Mouse (Mus musculus) cerebellum, postnatal 14 days (tissue): ENCODE results near the gene Dgat2l6.

Experiments used
- DNase-seq, 2 experiments: peaks; one replicate each; pipeline ENCODE4 v3.0.0; 2021; ENCODE audit warnings: mixed read lengths in 2 of 2

Dgat2l6 gene

GRCm38 (mm10) chrX:100524471-100524870 lies at the start of gene Dgat2l6:
Gene Dgat2l6, plus strand, starts transcription at chrX:100524838.
- no peak for DNase-seq

DNA sequence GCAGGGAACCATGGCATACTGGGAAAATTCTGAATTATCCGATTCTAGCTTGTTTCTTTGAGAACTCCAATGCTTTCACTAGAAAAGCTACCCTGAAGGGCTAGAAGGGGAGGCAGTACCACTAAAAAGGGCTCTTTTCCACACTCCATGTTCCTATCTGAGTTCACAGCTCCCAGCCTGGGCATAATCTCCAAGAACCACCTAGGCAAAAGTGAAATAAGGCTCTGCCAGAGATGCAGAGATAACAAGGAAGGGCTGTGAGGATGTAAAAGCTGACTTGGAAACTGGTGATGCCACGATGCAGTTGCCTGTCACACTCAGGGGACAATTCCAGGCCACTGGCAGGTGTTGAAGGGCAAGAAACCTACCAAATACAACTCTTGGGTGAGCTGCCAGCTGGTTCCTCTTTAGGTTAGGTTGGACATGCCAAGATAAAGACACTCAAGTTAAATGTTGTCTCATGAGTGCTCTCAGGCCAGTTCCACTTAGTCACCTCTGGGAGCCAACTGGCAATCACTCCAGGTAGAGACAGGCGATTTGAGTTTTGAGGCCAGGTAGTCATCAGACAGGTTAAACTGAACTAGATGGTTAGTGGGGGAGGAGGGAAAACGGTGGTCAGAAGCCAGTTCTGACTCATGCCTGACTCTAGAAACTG lies 48.9 kb upstream of the Dgat2l6 start:
- DNase-seq: no peak

DNA sequence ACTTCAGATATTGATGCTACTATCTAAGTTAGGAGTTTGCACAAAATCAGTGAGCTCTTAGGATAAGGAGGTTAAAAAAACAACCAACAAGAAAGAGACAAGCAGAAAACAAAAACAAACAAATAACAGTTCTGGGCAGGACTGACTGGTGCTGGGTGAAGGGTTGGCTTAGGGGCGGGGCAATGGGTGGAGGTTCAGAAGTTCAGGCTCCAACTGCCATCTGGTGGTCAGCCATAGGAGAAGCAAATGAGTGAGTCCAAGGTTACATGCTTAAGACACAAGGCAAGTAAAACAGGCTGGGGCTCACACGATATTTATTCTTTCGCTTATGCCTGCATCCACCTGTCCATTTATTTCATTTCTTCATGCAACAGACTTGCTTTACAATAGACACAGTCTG lies 44.3 kb upstream of the Dgat2l6 start:
- peak; percentile 68 to 78 for DNase-seq

DNA sequence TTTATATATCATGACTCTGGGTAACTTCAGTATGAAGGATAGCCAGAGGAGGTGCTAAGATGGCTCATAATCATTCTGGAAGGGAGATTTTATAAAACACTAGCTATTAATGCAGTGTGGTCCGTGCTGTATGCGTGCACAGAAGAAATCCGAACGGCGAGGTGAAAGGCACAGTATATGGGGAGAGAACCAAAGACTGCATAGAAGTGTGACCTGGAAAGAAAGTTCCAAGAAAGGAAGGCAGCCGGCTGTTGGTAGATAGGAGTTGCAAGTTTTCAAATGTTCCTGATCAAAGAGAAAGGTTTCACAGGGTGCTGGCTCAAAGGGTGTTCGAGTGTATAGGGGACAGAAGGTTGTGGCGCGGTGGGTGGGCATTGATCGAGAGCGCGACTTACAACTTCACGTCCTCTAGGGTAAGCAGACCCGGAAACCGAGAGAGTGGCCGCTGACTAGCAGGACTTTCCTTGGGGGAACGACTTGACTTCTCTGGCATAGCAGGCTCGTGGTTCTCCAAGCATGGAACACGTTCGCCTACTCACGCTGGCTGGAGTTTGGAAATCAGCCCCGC lies 31.1 kb upstream of the Dgat2l6 start:
- DNase-seq: no peak

DNA sequence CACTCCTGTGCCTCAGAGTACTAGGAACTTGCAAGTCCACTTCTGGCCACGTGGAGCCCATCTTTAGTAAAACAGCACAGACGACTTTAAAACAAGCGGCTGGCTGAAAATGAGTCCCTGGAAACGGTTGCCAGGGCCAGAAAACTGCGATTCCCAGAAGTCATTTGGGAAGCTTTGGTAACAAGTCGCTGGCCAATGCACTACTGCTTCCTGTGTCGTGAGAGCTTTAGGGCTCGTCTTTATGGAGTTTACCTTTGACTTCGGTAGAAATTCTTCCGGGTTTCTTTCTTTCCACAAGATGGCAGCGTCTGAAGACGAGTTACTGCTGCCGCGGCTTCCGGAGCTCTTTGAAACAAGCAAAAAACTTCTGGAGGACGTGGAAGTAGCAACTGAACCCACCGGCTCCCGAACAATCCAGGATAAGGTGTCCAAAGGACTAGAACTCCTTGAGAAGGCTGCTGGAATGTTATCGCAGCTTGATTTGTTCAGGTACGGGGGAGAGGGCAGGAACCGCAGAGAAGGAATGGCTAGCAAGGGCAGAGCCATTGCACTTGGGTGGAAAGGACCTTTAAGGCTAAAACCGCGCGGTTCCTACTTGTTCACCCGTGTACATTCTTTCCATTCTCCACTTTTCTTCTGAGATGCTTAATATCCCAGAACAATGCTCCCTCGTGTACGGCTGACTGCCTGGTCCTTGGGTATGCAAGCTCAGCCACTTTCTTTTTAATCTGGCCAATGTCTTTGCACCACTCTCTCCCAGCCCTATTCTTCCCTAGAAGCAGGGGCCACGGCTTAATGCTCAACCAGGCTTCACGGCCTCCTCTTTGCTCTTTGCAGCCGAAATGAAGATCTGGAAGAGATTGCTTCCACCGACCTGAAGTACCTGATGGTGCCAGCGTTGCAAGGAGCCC lies 30.3 kb upstream of the Dgat2l6 start, which contains the start of gene Igbp1:
Igbp1 (plus strand) TSS at position 224 of the 911 bp plus-strand sequence.
- peak; percentile 75 to 77 for DNase-seq

DNA sequence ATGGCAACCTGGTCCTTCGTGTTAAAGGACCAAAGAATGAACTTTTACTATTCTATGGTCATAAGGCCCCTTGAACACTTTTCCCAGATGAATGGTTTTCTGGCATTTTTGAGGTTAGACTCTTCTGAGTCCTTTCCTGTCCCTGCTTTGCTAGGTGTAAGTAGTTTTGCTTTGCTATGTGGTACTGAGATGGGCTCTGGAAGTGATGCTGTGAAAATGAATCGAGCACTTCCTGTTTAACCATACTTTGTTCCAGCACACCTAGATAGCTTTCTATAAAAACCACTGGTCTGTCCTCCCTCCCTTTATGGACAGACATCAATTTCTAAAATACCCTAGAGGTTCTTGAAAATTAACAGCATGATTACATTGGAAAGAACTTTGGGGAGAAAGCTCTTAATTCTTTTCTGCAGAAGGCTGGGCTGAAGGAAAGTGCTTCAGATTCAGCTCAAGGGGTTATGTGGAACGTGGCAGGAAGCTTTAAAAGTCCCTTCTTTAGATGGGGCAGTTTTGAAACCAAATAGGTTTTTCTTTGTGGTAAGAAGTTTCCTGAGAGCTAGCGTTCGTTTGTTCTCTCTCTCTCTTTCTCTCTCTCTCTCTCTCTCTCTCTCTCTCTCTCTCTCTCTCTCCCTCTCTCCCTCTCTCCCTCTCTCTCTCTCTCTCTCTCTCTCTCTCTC lies 20.3 kb upstream of the Dgat2l6 start:
- no peak for DNase-seq

GRCm38 (mm10) chrX:100508164-100508563 lies 16.5 kb upstream of the Dgat2l6 start:
- no peak for DNase-seq

GRCm38 (mm10) chrX:100509921-100510320 lies 14.7 kb upstream of the Dgat2l6 start:
- no peak for DNase-seq

DNA sequence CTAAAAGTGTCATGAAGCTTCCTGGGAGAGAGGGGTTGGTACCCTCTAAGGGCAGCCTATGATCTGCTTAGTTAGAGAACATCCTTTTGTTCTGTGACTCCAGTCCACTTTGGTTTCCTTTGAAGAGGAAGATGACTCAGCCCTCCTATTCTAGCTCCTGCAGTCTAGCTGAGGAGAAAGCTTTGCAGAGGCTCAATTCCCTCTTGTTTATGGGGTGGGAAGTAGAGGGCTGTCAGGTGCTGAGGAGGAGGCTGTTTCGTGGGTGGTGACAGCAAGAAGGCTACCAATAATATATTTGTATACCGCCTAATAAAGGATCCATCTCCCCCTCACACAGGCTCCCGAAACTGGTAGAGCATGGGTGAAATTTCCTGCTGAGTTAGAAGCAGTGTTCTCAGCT lies 8.0 kb upstream of the Dgat2l6 start:
- DNase-seq: no peak

DNA sequence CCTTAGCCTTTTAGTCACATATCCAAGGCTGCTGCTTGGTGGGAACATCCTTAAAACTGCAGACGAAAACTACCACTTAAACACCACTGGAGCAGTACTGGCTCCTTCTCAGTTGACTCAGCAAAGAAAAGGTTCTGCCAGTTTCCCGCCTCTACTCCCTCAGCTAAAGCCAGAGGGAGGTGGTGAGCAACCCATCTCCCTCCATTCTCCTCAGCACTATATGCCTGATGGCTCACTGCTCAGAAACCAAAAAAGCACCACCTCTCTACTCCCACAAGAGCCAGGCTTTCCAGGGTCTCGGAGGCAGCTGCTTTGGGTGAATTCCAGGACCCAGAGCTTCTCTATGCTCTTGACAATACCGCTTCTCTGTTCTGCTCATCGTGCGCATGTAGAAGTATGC lies 7.0 kb upstream of the Dgat2l6 start:
- DNase-seq: no peak

DNA sequence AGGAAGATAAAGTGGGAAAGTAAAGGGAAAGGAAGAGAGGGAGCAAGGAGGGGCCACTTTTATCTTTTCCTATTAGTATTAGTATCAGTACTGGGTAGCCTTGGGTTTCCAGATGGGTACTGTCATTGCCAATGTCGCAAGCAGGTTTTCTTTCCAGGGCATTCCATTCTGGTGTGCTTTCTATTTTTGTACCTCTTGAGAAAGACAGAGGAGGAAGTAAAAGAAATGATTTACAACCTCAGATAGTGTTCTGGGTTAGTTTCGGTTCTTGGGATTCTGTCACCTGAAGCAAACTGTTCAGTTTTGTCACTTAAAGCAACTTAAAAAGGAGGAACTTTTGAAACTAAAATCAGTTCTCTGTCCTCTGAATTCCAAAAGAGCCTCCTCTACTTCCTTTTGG lies 6.1 kb upstream of the Dgat2l6 start:
- DNase-seq: no peak

DNA sequence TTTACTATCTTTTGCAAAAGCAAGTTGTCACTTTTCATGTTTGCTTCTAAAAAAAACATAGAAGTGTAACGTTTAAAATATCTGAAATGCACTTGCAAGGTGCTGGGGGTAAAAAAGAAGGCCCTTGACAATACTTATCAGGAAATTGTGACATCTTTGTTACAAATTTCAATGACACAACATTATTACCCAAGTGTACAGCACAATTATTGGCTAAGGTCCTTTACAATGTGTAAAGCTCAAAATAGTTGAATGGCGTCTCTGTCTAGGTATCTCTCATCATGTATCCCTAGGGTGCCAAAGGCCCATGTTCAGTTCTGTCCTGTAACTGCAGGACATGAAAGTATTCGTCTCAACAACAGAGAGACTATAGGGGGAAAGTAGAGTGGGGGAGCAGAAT lies 31.4 kb downstream of the Dgat2l6 start:
- no peak for DNase-seq

DNA sequence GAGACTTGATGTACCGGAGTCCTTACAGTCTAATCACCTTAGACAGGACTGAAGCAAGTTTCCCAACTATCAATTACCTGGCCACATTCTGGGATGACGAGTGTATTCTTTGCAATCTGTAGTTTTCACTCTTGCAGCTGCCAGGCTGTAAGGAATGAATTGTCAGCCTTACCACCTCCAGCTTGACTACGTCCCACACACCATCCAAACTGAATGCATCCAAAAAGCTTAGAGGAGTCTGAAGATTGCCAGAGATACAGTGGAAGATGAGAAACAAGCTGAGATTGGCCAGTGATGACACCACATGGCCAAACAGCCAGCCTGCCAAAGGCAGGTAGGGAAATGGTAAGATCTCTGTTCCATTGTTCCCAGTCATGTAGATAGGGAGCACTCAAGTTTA lies 41.1 kb downstream of the Dgat2l6 start:
- DNase-seq: no peak

- DNase-seq: no peak
Observed at GRCm38 (mm10) chrX:100571951-100572350, 47.3 kb downstream of the Dgat2l6 start, which contains the start of gene Awat1. Gene Awat1, plus strand, starts transcription at chrX:100572251.

DNA sequence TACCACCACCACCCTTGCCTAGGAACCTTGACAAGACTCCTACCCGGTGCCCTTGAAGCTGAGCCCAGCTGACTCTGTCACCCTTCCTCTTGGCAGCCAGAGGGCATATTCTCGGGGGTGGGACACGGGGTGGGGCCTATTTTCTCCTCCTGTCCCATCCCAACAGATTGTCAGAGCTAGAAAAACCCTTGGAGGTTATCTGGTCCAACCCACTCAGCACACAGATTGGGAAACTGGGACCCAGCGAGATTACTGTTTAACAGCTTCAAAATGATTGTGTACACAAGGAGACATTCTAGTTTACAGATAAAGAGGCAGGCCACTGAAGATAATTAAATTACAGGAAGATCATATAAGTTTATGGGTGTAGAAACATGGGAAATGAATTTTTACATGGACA lies 70.2 kb downstream of the Dgat2l6 start, which contains the start of gene P2ry4:
P2ry4 (minus strand) TSS at position 79 of the 400 bp plus-strand sequence.
- DNase-seq: no peak
